Mouse (Mus musculus): ENCODE measurements around the gene Preb. TPM values are rescaled to one million over a fixed set of nuclear protein-coding genes. Genes with fewer than 3 reads are reported as not detected.

The Preb gene
- total RNA-seq, 2 experiments from 2014 or later: 67.9 to 103 TPM

- ATAC-seq (replicated peaks; ENCODE audit: poor library complexity, severe bottlenecking): no peak
These were observed 35.5 kb downstream of the Preb start for GRCm38 (mm10) chr5:30924614-30925013.

- ATAC-seq (replicated peaks; ENCODE audit: poor library complexity, severe bottlenecking): no peak
These were observed 37.0 kb downstream of the Preb start for GRCm38 (mm10) chr5:30923119-30923518.

GRCm38 (mm10) chr5:30922581-30923041 is 37.5 kb downstream of the Preb start:
- no peak for ATAC-seq (replicated peaks; ENCODE audit: poor library complexity, severe bottlenecking)

GRCm38 (mm10) chr5:30921256-30922033 is 38.7 kb downstream of the Preb start, which contains the start of gene Khk:
TSS of gene Khk (plus strand) at chr5:30921431.
- peak; percentile 87 for ATAC-seq (replicated peaks; ENCODE audit: poor library complexity, severe bottlenecking)

GRCm38 (mm10) chr5:30920621-30921020 is 39.5 kb downstream of the Preb start:
- no peak for ATAC-seq (replicated peaks; ENCODE audit: poor library complexity, severe bottlenecking)

- no peak for ATAC-seq (replicated peaks; ENCODE audit: poor library complexity, severe bottlenecking)
These were observed 40.1 kb downstream of the Preb start for GRCm38 (mm10) chr5:30919831-30920614.

GRCm38 (mm10) chr5:30918691-30919090 is 41.5 kb downstream of the Preb start:
- no peak for ATAC-seq (replicated peaks; ENCODE audit: poor library complexity, severe bottlenecking)

- no peak for ATAC-seq (replicated peaks; ENCODE audit: poor library complexity, severe bottlenecking)
These were observed 42.1 kb downstream of the Preb start for GRCm38 (mm10) chr5:30917891-30918670.

GRCm38 (mm10) chr5:30917348-30917747 is 42.8 kb downstream of the Preb start:
- ATAC-seq (replicated peaks; ENCODE audit: poor library complexity, severe bottlenecking): no peak

GRCm38 (mm10) chr5:30916841-30917240 is 43.3 kb downstream of the Preb start:
- no peak for ATAC-seq (replicated peaks; ENCODE audit: poor library complexity, severe bottlenecking)

GRCm38 (mm10) chr5:30915974-30916433 is 44.2 kb downstream of the Preb start:
- peak; percentile 74 for ATAC-seq (replicated peaks; ENCODE audit: poor library complexity, severe bottlenecking)

GRCm38 (mm10) chr5:30915456-30915855 is 44.7 kb downstream of the Preb start:
- no peak for ATAC-seq (replicated peaks; ENCODE audit: poor library complexity, severe bottlenecking)

- no peak for ATAC-seq (replicated peaks; ENCODE audit: poor library complexity, severe bottlenecking)
These were observed 45.3 kb downstream of the Preb start for GRCm38 (mm10) chr5:30914849-30915248.

- no peak for ATAC-seq (replicated peaks; ENCODE audit: poor library complexity, severe bottlenecking)
These were observed 46.0 kb downstream of the Preb start for GRCm38 (mm10) chr5:30914101-30914635.

GRCm38 (mm10) chr5:30913060-30913841 is 46.9 kb downstream of the Preb start, which contains the start of gene Emilin1:
TSS of gene Emilin1 (plus strand) at chr5:30913402.
- peak; percentile 56 for ATAC-seq (replicated peaks; ENCODE audit: poor library complexity, severe bottlenecking)

- no peak for ATAC-seq (replicated peaks; ENCODE audit: poor library complexity, severe bottlenecking)
These were observed 48.0 kb downstream of the Preb start for GRCm38 (mm10) chr5:30912156-30912555.

- no peak for ATAC-seq (replicated peaks; ENCODE audit: poor library complexity, severe bottlenecking)
These were observed 49.7 kb downstream of the Preb start for GRCm38 (mm10) chr5:30910481-30910880.

- ATAC-seq (replicated peaks; ENCODE audit: poor library complexity, severe bottlenecking): no peak
These were observed 50.3 kb downstream of the Preb start for GRCm38 (mm10) chr5:30909863-30910262.

GRCm38 (mm10) chr5:30909300-30909659 is 50.9 kb downstream of the Preb start:
- no peak for ATAC-seq (replicated peaks; ENCODE audit: poor library complexity, severe bottlenecking)

Data from granulocyte monocyte progenitor cell, adult 5-6 weeks (primary cell).